Mouse (Mus musculus) c-Kit-positive CD71-positive TER-119-positive erythroid progenitor cells, embryonic 14.5 days (primary cell): ENCODE measurements at regions not wholly inside any gene's neighbourhood (a gene's known extent, or its start where the extent isn't known, plus 50 kb on each side); places are given as distances from the start of the nearest gene placed in this dataset.
"Not testable (repeated sequence)": the region's sequence is repeated elsewhere in the genome, so short reads cannot be mapped to it uniquely, and the experiment has no call there.

ENCODE experiments used
- DNase-seq: peaks from one replicate; pipeline ENCODE4 v3.0.0-alpha.2; 2013; ENCODE audit warnings: low spot score

GRCm38 (mm10) chr17:26335551-26335950 lies 79.1 kb upstream of the Neurl1b start:
- no peak for DNase-seq

- no peak for DNase-seq
Measured at GRCm38 (mm10) chr17:26336011-26336410, 78.6 kb upstream of the Neurl1b start.

GRCm38 (mm10) chr17:26337106-26337505 lies 77.5 kb upstream of the Neurl1b start:
- DNase-seq: no peak

- DNase-seq: not testable (repeated sequence)
Measured at GRCm38 (mm10) chr17:26345436-26345835, 69.2 kb upstream of the Neurl1b start.

GRCm38 (mm10) chr17:26348116-26348515 lies 66.5 kb upstream of the Neurl1b start:
- no peak for DNase-seq

DNA sequence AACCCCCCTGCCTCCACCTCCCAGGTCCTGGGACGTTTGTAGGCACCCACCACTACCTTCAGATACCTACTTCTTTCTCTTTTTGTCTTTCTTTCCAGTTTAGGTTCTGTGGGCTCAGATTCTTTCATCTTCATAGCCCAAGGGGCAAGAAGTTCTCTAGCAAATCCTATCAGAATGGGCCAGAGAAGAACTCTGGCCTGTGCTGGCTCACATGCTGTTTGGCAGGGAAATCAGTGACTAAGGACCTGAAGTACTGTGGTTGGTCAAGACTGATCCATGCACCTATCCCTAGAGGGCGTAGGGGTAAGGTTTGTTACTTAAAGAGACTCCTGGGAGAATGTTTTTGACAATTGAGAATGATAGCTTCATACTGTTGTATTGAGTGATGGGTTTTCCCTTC lies 64.9 kb upstream of the Neurl1b start:
- DNase-seq: no peak

DNA sequence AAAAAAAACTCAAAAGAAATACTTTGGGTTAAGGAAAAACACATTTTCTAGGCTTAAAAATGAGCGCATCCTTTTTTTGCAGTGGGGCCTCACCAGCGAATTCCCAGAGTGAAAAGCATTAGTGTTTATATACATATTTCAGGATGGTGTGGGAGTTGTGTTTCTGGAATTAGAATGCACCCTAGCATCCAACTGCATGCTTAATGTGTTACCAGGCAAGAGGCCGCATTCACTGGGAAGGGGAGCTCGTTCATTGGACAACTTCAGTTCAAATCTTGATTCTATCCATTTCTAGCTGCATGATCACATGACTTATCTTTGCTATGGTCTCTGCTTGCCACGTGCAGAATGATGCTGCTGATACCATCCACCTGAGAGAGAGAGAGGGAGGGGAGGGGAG lies 64.4 kb upstream of the Neurl1b start:
- DNase-seq: no peak

DNA sequence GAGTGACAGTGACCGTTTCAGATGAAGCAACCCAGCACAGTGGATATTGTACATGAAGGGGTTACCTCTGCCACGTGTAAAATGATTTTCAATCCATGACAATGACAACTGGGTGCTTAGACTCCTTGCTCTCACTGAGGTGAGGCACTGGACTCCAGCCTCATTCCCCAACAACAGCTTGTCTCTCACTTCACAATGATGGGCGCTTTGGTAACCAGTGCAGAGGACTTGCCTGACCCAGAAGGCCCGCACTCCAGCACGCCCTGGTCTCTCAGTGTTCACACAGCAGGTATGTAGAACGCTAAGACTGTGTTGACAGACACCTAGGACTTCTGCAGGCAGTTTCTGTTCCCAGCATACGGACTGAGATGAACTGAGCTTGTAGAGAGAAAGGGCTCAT lies 62.6 kb upstream of the Neurl1b start:
- DNase-seq: no peak

DNA sequence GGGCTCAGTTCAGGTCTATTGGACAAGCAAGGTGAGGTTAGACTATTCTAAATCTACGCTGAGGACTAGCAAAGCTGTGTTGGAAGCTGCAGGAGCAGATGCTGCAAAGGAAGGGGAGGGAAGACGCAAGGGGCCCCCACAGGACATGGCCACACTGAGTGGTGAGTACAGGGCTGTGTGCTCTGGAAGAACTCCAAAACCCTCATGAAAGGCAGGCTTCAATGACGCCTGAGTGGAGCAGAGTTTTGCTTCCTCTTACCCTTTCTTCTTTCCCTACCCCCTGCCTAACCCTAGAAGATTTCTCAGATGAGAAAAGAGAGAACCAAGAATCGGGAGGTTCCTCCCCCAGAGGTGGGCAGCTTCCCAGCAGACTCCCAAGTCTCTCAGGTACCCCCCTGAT lies 61.9 kb upstream of the Neurl1b start:
- DNase-seq: no peak

DNA sequence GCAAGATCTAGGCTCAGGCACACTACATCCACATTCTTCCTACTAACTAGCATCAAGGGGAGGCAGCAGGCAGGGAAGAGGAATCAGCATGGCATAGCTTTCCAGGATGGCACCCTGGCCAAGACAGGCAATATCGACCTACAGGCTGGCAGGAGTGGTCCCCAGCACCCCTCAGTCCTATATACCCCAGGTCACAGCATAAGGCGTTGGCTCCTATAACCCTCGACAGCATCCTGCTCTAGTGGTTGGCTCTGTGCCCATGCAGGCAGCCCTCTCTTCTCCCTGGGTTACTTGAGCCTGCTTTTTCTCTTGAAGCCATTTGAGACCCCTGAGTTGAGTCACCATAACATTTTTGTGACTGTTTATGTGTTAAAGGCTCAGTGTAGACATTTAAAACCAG lies 60.2 kb upstream of the Neurl1b start:
- DNase-seq: no peak

GRCm38 (mm10) chr17:26355301-26355700 lies 59.3 kb upstream of the Neurl1b start:
- no peak for DNase-seq

DNA sequence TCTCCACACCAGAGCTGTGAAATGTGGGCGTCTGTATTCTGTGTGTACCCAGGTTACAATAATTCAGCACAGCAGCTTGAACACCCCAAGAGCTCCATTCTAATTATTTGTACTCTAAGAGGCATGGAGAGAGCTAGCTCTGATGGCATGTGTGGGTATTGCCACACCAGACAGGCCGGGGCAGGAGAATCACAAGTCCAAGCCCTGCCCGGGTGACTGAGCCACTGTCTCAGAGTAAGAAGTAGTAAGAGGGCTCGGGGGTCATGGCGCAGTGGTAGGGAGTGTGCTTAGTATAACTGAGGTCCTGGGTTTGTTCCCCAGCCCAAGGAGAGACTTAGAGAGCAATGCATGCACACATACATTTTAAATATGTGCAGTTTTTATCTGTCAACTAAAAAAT lies 57.7 kb upstream of the Neurl1b start:
- no peak for DNase-seq

DNA sequence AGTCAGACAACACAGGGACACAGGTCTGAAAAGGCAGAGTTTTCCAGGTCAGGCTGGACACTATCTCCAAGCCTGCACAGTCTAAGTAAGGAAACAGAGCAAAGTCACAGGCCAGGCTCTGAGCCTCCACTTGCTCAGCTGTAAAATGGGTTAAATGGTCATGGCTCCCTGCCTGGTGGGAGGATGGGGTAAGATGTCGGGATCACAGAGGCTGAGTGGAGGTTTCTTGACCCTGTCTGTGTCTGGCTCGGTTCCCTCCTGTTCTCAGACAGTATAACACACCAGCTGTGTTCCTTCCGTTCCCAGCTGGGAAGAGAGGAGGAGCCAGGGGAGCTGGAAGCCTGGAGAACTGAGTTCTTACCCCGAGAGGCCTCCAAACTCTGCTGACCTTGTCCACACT lies 56.8 kb upstream of the Neurl1b start:
- DNase-seq: no peak

DNA sequence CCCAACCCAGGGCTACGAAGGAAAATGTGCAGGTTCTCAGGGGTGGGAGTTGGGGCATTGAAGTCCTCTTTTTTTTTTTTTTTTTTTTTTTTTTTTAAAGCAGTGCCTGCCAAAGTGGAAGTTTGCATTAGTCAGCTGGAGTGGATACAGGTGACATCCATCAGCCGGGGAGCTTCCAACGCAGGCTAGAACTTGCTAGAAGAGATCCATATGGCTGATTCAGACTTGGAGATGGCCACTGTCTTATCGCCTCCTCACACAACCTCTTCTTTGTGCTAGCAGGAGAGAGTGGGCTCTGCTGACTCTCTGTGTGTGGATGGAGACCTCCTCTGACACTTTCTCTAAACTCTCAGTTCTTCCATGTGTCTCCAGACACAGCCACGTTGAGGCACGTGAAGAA lies 53.9 kb upstream of the Neurl1b start:
- no peak for DNase-seq

DNA sequence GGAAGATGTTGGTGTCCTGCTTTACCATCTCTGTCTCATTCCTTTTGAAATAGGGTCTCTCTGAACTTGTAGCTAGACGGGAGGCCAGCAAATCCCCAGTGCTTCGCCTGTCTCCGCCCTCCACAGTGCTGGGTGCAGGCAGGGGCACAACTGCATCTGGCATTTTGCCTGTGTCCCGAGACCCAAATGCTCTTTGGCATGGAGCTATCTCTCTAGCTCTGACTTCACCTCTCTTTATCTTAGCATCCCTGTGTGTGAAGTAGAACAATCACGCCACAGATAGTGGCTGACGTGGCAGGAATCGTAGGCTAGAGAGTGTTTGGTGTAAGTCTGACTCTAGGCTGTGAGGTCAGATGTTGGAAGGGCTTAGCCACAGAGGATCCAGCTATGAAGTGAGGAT lies 53.2 kb upstream of the Neurl1b start:
- DNase-seq: no peak

GRCm38 (mm10) chr17:26361992-26362391 lies 52.6 kb upstream of the Neurl1b start:
- DNase-seq: peak; percentile 63

- DNase-seq: no peak
Measured at GRCm38 (mm10) chr17:26362586-26363361, 51.9 kb upstream of the Neurl1b start.

GRCm38 (mm10) chr17:26363853-26364532 lies 50.6 kb upstream of the Neurl1b start:
- DNase-seq: no peak
